Mouse (Mus musculus) cortical plate, adult 2 months (tissue): ENCODE measurements around the gene Zscan2. TPM values are rescaled to one million over a fixed set of nuclear protein-coding genes. Genes with fewer than 3 reads are reported as not detected.

Experiments
- H3K27ac ChIP-seq: fragments of 200-500 bp; 2 replicates; pipeline ENCODE4 v1.5.1; 2012; ENCODE audit warnings: low read length, control low read depth, inconsistent platforms; ENCODE audit not compliant: insufficient read depth
- H3K4me1 ChIP-seq: fragments of 200-500 bp; 2 replicates; pipeline ENCODE4 v1.6.1; 2011; ENCODE audit warnings: low read length; ENCODE audit not compliant: control insufficient read depth, insufficient read depth
- H3K4me3 ChIP-seq: fragments of 200-500 bp; 2 replicates; pipeline ENCODE4 v1.5.1; 2011; ENCODE audit warnings: mild to moderate bottlenecking, low read length, control low read depth; ENCODE audit not compliant: insufficient read depth
- CTCF ChIP-seq: fragments of 200-500 bp; IDR thresholded peaks from 2 replicates; pipeline ENCODE4 v1.5.1; 2011; ENCODE audit warnings: mild to moderate bottlenecking, control low read depth, low read length; ENCODE audit not compliant: insufficient read depth; ENCODE audit errors: extremely low read depth
- POLR2A ChIP-seq: fragments of 200-500 bp; IDR thresholded peaks from 2 replicates; pipeline ENCODE4 v1.6.1; 2011; ENCODE audit warnings: mild to moderate bottlenecking, low read length, control low read depth; ENCODE audit not compliant: insufficient read depth; ENCODE audit errors: extremely low read depth
- polyA plus RNA-seq: library from polyadenylated mRNA; depleted of rRNA; stranded (reverse); fragments of >200 nt; gene quantifications from 2 replicates; pipeline ENCODE4 v1.2.3, GENCODE M21; 2012

Zscan2 gene
- polyA plus RNA-seq, 1 experiment = 11.1 TPM

DNA sequence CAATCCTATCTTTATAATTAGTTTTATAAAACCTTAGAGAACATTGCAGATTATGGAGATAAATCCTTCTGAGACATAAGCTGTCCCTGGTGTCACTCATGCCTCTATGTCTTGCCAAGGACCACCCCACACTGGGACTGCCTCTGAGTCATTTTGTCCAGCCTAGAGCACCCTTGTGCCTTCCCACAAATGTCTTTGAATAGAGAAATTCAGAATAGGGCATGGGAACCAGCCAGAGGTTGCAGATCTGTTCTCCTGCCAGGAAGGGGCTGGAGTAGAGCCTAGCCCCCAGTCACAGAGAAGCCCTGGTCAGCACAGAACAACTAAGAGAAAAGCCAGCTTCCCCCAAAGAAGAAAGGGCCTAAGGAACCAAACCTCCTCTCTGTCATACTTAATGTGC lies 5.4 kb upstream of the Zscan2 start:
- no peak overlapping the region for H3K27ac ChIP-seq
- no peak for TF ChIP-seq CTCF
- no peak overlapping the region for H3K4me3 ChIP-seq
- H3K4me1 ChIP-seq = no peaks in the 10 kb centered on the region

DNA sequence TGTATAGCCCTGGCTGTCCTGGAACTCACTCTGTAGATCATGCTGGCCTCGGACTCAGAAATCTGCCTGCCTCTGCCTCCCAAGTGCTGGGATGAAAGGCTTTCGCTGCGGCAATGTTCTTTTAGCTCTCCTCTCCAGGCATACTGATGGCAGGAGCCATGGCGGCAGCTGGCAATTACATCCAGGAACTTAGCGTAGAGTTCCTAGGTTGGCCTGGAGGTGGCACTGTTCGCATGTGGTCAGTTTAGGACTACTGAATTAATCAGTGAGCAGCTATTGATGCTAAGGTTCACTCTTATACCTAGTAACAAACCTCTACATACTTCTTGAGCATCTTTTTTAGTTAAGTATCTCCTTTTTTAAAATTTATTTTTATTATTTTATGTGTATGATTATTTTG lies 3.5 kb upstream of the Zscan2 start:
- no peak overlapping the region for H3K27ac ChIP-seq
- TF ChIP-seq POLR2A = no peak
- peak; percentile 94 for TF ChIP-seq CTCF

DNA sequence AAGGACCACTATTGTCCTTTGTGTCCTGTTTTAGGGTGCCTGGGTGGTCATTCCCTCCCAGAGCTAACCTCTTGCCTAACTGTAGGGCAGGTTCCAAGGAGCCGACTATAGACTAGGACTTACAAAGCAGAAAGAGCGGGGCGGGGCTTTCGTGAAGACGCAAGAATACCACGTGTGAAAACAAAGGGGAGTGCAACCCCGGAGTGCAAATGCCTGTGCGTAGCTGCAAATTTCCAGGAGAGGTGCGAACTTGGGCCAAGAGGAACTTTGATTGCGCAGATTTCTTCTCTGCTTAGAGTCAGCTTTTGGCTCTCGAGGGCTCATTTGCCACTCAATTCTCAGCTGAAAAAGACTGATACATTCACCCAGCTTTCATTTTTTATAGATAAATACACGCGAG lies 493 bp upstream of the Zscan2 start:
- H3K27ac ChIP-seq = no peak overlapping the region
- H3K4me1 ChIP-seq = peaks cover 11% of the 10 kb centered on the region
- TF ChIP-seq CTCF = no peak
- no peak for TF ChIP-seq POLR2A
- H3K4me3 ChIP-seq = peak overlapping the region; percentile 75

More for the DNA sequence above, 3.5 kb upstream of the Zscan2 start:
- Histone ChIP-seq H3K4me1 (no peaks in the 10 kb centered on the region), H3K4me3 (no peak overlapping the region)

DNA sequence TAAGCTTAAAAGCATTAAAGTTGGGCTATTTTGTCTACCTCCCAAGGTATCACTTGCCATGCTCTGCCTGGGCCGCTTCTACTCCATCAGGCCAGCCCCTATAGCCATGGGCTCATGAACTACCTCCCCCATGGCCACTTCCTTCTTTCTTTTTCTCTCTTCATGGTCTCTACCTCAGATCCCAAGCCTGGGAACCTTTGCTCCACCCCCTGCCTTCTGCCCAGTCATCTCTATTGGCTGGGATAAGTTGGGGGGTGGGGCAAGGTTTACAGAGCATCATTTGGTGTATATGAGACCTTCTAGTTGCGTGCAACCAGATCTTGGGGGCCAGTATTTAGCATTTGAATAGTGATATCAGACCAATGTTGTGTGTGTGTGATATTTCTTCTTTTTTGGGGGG lies 1.8 kb downstream of the Zscan2 start:
- TF ChIP-seq CTCF (no peak), POLR2A (no peak)
- H3K4me1 ChIP-seq = peaks cover 12% of the 10 kb centered on the region
- no peak overlapping the region for H3K4me3 ChIP-seq
- no peak overlapping the region for H3K27ac ChIP-seq

DNA sequence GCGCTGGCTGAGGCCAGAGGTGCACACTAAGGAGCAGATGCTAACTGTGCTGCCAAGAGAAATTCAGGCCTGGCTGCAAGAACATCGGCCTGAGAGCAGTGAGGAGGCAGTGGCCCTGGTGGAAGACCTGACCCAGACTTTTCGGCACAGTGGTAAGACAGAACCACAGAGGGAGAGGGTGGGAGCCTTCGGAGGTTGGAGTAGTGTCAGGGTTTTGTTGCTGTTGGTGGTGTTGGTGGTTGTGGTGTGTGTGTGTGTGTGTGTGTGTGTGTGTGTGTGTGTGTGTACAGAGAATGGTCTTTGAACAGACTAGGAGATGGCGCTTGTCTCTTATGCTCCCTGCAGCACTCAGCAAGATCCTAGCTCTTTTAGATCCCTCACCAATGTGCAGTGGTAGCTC lies 2.8 kb downstream of the Zscan2 start:
- peaks cover 12% of the 10 kb centered on the region for H3K4me1 ChIP-seq
- no peak for TF ChIP-seq POLR2A
- TF ChIP-seq CTCF = no peak
- peak overlapping the region; percentile 8; the same call in 1 of the 2 replicates for H3K27ac ChIP-seq
- peak overlapping the region; percentile 28 for H3K4me3 ChIP-seq

DNA sequence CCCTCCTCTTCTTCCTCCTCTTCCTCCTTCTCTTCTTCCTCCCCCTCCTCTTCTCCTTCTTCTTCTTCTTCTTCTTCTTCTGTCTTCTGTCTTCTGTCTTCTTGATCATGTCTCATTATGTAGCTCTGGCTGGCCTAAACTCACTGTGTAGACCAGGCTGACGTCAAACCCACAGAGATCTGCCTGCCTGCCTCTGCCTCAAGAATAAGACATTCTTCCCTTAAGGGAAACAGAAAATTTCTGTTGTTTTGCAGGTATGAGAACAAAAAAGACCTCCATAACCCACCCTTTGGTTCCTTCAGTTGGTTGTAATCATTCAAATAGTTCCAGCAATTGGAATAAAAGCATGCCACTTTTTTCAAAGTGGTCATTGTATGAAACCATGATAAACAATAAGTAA lies 3.4 kb downstream of the Zscan2 start:
- no peak overlapping the region for H3K4me3 ChIP-seq
- H3K27ac ChIP-seq = peak overlapping the region; percentile 46; the same call in 1 of the 2 replicates
- peaks cover 12% of the 10 kb centered on the region for H3K4me1 ChIP-seq

DNA sequence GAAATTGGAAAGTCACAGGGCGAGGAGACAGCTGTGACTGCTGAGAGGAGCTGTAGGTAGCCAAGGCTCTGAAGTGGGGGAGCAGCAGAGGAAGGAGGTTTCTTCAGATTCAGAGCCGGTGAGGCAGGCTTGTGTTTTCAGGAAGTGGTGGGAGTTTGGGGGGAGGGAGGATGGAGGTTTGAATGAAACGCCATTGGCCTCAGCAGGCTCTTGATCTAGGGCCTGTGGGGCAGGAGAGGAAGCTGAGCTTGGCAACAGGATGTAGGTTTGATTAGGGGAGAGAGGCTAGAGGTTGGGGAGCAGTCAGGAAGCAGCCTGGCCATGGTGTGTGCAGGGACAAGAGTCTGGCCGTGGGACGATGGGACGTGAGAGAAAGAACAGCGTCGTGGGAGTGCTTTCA lies 4.1 kb downstream of the Zscan2 start:
- Histone ChIP-seq H3K4me1 (peaks cover 12% of the 10 kb centered on the region), H3K27ac (no peak overlapping the region), H3K4me3 (peak overlapping the region; percentile 11; the same call in 1 of the 2 replicates)
- TF ChIP-seq POLR2A = no peak
- TF ChIP-seq CTCF = no peak

More for the DNA sequence above, 3.4 kb downstream of the Zscan2 start:
- no peak for TF ChIP-seq CTCF
- no peak for TF ChIP-seq POLR2A

DNA sequence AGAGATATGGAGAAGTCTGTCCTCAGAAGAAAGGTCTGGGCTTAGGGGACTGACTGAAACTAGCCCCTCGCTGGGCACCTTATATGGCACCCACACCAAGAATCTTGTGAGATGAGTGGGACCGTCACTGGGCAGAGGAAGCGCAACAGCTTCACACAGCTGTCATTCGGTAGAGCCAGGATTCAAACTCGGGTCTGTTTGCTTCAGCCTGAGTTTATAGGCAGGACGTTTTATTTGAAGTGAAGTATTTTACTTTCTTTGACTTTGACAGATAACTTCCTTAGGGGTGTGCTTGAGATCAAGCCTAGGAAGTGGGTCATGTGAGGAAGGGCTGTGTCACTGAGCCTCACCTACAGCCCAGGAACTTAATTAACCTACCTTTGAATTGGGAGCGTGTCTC lies 4.8 kb downstream of the Zscan2 start:
- Histone ChIP-seq H3K4me1 (peaks cover 12% of the 10 kb centered on the region), H3K4me3 (no peak overlapping the region), H3K27ac (no peak overlapping the region)
- no peak for TF ChIP-seq POLR2A
- no peak for TF ChIP-seq CTCF

DNA sequence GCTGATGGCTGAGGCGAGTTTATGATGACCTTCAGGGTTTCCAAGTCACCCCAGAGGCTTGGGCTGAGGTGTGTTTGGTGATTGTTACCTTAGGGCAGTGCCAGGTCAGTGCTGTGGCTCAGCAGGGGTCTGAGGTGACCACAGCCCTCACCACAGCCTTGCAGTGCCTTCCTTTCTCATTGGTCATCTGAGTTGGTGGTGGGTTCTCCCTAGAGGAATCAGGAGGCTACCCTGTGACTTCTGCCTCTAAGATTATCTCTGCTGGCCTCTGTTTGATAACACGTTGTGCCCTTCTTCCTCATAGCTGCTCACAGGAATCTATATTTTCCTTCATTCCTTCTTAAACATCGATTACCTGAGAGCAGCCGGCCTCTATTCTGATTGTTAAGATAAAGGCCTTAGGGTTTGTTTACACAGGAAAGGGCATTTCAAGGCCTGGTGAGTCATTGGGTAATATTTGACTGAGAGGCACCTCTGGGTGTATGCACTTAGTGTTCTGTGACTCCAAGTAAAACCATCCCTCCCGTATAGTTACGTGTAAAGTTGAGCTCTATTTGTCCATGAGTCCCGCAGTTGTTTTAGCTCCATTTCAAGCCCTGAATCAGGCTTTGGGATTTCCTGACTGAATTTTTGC lies 5.9 kb downstream of the Zscan2 start:
- TF ChIP-seq POLR2A = no peak
- no peak for TF ChIP-seq CTCF
- Histone ChIP-seq H3K27ac (no peak overlapping the region), H3K4me3 (no peak overlapping the region), H3K4me1 (peaks cover 12% of the 10 kb centered on the region)

DNA sequence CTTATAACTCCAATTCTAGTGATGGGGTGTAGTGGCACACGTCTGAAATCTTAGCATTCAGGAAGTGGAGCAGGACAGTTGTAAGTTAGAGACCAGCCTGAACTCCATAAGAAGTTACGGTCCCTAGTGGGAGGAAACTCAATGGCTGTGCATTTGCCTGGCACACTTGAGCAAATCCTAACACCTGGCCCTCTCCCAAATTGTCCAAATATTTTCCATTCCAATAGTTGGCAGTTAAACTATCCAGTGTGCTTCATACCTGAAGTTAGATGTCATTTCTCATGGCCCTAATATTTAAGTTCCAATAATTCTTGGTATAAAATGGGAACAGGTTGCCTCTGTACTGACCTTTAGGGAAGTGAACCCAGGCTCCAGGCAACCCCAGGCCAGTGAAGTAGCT lies 8.0 kb downstream of the Zscan2 start:
- Histone ChIP-seq H3K4me1 (peaks cover 8% of the 10 kb centered on the region), H3K4me3 (no peak overlapping the region), H3K27ac (no peak overlapping the region)
- TF ChIP-seq POLR2A (no peak), CTCF (no peak)
